Mouse (Mus musculus): ENCODE measurements at regions not wholly inside any gene's neighbourhood (a gene's known extent, or its start where the extent isn't known, plus 50 kb on each side); places are given as distances from the start of the nearest gene placed in this dataset.
A peak's percentile ranks its signal among the peaks of the same experiment; 100 is the strongest.

DNA sequence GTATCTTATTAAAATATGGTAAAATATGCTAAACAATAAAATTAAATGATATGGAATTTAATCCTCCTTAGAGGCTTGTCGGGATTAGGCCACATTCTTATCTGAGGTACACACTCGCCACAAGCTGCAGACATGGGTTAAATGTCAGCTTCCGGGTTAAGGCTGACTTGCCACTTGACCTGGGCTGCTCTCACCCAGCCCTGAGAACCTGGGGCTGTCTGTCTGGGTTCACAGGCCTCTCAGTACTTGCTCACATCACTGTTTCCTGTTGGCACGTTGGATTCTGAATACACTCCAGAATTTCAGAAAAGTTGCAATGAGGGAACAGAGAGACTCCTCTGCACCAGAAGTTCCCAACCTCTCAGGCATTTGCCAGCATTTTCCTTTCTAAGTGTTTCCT, 465.9 kb downstream of the Ccdc171 start:
- WGBS = 14% methylated on average over 4 of the region's 4 CpGs

GRCm38 (mm10) chr4:83997079-83997478, 471.7 kb downstream of the Ccdc171 start:
- Histone ChIP-seq H3K9me3 (ENCODE audit: control insufficient read depth, low read length) (no peaks in the 10 kb centered on the region), H3K27ac (ENCODE audit: low read depth, low read length) (no peak overlapping the region), H3K27me3 (replicated peaks; ENCODE audit: control insufficient read depth, insufficient read depth, low read length) (no peaks in the 10 kb centered on the region), H3K9ac (ENCODE audit: low read depth, low read length) (no peak overlapping the region), H3K36me3 (ENCODE audit: control insufficient read depth, insufficient read depth, low read length) (no peaks in the 10 kb centered on the region), H3K4me3 (ENCODE audit: low read depth, low read length) (no peak overlapping the region), H3K4me1 (replicated peaks; ENCODE audit: control insufficient read depth, insufficient read depth, low read length) (no peaks in the 10 kb centered on the region), H3K4me2 (no peak overlapping the region)
- DNase-seq (ENCODE audit: low spot score) (no peak), ATAC-seq (replicated peaks; ENCODE audit: low FRiP score) (no peak)
- WGBS = 44% methylated on average over 4 of the region's 4 CpGs

More for the DNA sequence above, 465.9 kb downstream of the Ccdc171 start:
- no peak overlapping the region for H3K4me2 ChIP-seq
- H3K9me3 ChIP-seq (ENCODE audit: control insufficient read depth, low read length) = no peaks in the 10 kb centered on the region
- H3K9ac ChIP-seq (ENCODE audit: low read depth, low read length) = no peak overlapping the region
- H3K4me1 ChIP-seq (replicated peaks; ENCODE audit: control insufficient read depth, insufficient read depth, low read length) = no peaks in the 10 kb centered on the region
- no peaks in the 10 kb centered on the region for H3K36me3 ChIP-seq (ENCODE audit: control insufficient read depth, insufficient read depth, low read length)
- ATAC-seq (replicated peaks; ENCODE audit: low FRiP score) (0 out of 2 replicates have a peak, but pooled peaks have one; percentile 51), DNase-seq (ENCODE audit: low spot score) (no peak)
- H3K27me3 ChIP-seq (replicated peaks; ENCODE audit: control insufficient read depth, insufficient read depth, low read length) = no peaks in the 10 kb centered on the region
- no peak overlapping the region for H3K27ac ChIP-seq (ENCODE audit: low read depth, low read length)
- no peak overlapping the region for H3K4me3 ChIP-seq (ENCODE audit: low read depth, low read length)

- ATAC-seq (replicated peaks; ENCODE audit: low FRiP score) (no peak), DNase-seq (ENCODE audit: low spot score) (no peak)
- H3K4me1 ChIP-seq (replicated peaks; ENCODE audit: control insufficient read depth, insufficient read depth, low read length) = no peaks in the 10 kb centered on the region
- no peaks in the 10 kb centered on the region for H3K27me3 ChIP-seq (replicated peaks; ENCODE audit: control insufficient read depth, insufficient read depth, low read length)
- no peak overlapping the region for H3K9ac ChIP-seq (ENCODE audit: low read depth, low read length)
- WGBS = 77% methylated on average over 7 of the region's 7 CpGs
- no peak overlapping the region for H3K4me2 ChIP-seq
- no peak overlapping the region for H3K27ac ChIP-seq (ENCODE audit: low read depth, low read length)
- no peaks in the 10 kb centered on the region for H3K36me3 ChIP-seq (ENCODE audit: control insufficient read depth, insufficient read depth, low read length)
- H3K4me3 ChIP-seq (ENCODE audit: low read depth, low read length) = no peak overlapping the region
- H3K9me3 ChIP-seq (ENCODE audit: control insufficient read depth, low read length) = no peaks in the 10 kb centered on the region
These were observed 476.3 kb downstream of the Ccdc171 start for GRCm38 (mm10) chr4:84001645-84002044.

GRCm38 (mm10) chr4:84004055-84004778, 478.9 kb downstream of the Ccdc171 start:
- Histone ChIP-seq H3K9ac (ENCODE audit: low read depth, low read length) (no peak overlapping the region), H3K36me3 (ENCODE audit: control insufficient read depth, insufficient read depth, low read length) (no peaks in the 10 kb centered on the region), H3K27ac (ENCODE audit: low read depth, low read length) (no peak overlapping the region), H3K4me1 (replicated peaks; ENCODE audit: control insufficient read depth, insufficient read depth, low read length) (no peaks in the 10 kb centered on the region), H3K4me3 (ENCODE audit: low read depth, low read length) (no peak overlapping the region), H3K27me3 (replicated peaks; ENCODE audit: control insufficient read depth, insufficient read depth, low read length) (no peaks in the 10 kb centered on the region), H3K4me2 (no peak overlapping the region), H3K9me3 (ENCODE audit: control insufficient read depth, low read length) (no peaks in the 10 kb centered on the region)
- no peak for ATAC-seq (replicated peaks; ENCODE audit: low FRiP score)
- no peak for DNase-seq (ENCODE audit: low spot score)
- 64% methylated on average over 7 of the region's 7 CpGs for WGBS

DNA sequence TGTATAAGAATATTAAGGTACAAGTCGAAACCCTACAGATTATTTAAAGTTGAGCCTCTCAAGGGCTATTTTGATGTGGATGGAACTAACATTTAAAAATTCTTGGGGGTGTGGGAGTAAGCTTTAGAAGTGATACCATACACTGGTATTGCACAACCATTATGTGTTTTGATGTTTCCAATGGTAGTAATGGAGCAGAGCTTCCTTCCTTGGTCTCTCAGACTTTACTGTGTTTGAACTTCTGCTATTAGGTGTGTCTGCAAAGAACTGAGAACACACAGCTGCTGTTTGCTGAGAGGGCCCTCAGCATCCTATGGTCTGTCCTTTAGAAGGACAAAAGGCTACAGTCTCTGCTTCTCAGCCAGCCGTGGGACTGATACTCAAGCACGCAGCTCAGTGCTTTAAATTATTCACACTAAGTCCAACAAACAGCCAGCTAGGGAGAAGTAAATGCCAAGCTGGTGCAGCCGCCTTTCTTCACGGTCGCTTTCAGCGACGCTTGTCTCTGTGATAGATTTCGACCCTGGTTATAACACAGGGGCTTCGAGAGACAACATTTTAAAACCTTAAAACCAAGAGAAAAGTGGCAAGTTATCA, 479.5 kb downstream of the Ccdc171 start:
- no peak overlapping the region for H3K4me2 ChIP-seq
- H3K9me3 ChIP-seq (ENCODE audit: control insufficient read depth, low read length) = no peaks in the 10 kb centered on the region
- ATAC-seq (replicated peaks; ENCODE audit: low FRiP score) (no peak), DNase-seq (ENCODE audit: low spot score) (no peak)
- no peaks in the 10 kb centered on the region for H3K36me3 ChIP-seq (ENCODE audit: control insufficient read depth, insufficient read depth, low read length)
- no peak overlapping the region for H3K4me3 ChIP-seq (ENCODE audit: low read depth, low read length)
- no peaks in the 10 kb centered on the region for H3K4me1 ChIP-seq (replicated peaks; ENCODE audit: control insufficient read depth, insufficient read depth, low read length)
- no peaks in the 10 kb centered on the region for H3K27me3 ChIP-seq (replicated peaks; ENCODE audit: control insufficient read depth, insufficient read depth, low read length)
- no peak overlapping the region for H3K9ac ChIP-seq (ENCODE audit: low read depth, low read length)
- H3K27ac ChIP-seq (ENCODE audit: low read depth, low read length) = no peak overlapping the region
- 80% methylated on average over 10 of the region's 10 CpGs for WGBS

DNA sequence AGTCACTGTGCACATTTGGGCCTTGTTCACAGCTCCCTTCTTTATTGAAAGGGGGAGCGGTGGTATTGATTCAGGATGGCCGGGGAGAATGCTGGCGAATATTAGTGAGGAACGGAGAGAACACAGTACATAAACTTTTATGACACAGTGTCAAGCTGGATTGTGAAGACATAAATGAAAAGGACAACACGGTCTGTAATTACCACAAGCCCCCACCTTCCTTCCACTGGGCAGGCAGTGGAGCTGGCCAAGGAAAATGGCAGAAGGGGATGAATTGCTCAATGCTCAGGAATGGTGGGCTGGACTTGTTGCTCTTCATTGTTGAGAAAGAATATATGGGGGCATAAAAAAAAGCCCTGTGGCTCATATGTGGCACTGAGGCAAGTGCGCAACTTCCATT, 486.6 kb downstream of the Ccdc171 start:
- H3K27ac ChIP-seq (ENCODE audit: low read depth, low read length) = no peak overlapping the region
- H3K9me3 ChIP-seq (ENCODE audit: control insufficient read depth, low read length) = no peaks in the 10 kb centered on the region
- DNase-seq (ENCODE audit: low spot score) (no peak), ATAC-seq (replicated peaks; ENCODE audit: low FRiP score) (no peak)
- no peaks in the 10 kb centered on the region for H3K4me1 ChIP-seq (replicated peaks; ENCODE audit: control insufficient read depth, insufficient read depth, low read length)
- H3K4me2 ChIP-seq = no peak overlapping the region
- WGBS = 89% methylated on average over 6 of the region's 6 CpGs
- no peaks in the 10 kb centered on the region for H3K36me3 ChIP-seq (ENCODE audit: control insufficient read depth, insufficient read depth, low read length)
- no peak overlapping the region for H3K9ac ChIP-seq (ENCODE audit: low read depth, low read length)
- H3K27me3 ChIP-seq (replicated peaks; ENCODE audit: control insufficient read depth, insufficient read depth, low read length) = no peaks in the 10 kb centered on the region
- no peak overlapping the region for H3K4me3 ChIP-seq (ENCODE audit: low read depth, low read length)

DNA sequence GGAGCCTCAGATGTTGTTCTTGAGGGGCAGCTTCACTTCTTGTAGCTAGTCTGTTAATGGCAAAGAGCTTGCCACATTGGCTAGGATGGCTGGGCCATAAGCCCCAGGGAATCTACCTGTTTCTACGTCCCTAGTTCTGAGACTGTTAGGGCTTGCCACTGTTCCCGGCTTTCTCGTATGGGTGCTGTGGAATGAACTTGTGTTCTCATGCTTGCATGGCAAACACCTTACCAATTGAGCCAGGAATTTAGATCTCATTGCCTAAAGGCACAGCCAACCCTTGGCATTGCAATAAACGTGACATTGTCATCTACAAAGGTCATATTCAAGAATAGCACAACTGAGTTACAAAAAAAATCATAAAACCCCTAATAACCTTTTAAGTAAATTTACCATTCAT, 489.8 kb downstream of the Ccdc171 start:
- Histone ChIP-seq H3K4me2 (no peak overlapping the region), H3K9me3 (ENCODE audit: control insufficient read depth, low read length) (no peaks in the 10 kb centered on the region), H3K27ac (ENCODE audit: low read depth, low read length) (no peak overlapping the region), H3K27me3 (replicated peaks; ENCODE audit: control insufficient read depth, insufficient read depth, low read length) (no peaks in the 10 kb centered on the region), H3K36me3 (ENCODE audit: control insufficient read depth, insufficient read depth, low read length) (no peaks in the 10 kb centered on the region), H3K4me3 (ENCODE audit: low read depth, low read length) (no peak overlapping the region), H3K9ac (ENCODE audit: low read depth, low read length) (no peak overlapping the region), H3K4me1 (replicated peaks; ENCODE audit: control insufficient read depth, insufficient read depth, low read length) (no peaks in the 10 kb centered on the region)
- ATAC-seq (replicated peaks; ENCODE audit: low FRiP score) (no peak), DNase-seq (ENCODE audit: low spot score) (no peak)
- 84% methylated on average over 4 of the region's 4 CpGs for WGBS

- WGBS = 77% methylated on average over 8 of the region's 8 CpGs
- ATAC-seq (replicated peaks; ENCODE audit: low FRiP score) (no peak), DNase-seq (ENCODE audit: low spot score) (no peak)
- H3K27ac ChIP-seq (ENCODE audit: low read depth, low read length) = no peak overlapping the region
- H3K9ac ChIP-seq (ENCODE audit: low read depth, low read length) = no peak overlapping the region
- no peaks in the 10 kb centered on the region for H3K27me3 ChIP-seq (replicated peaks; ENCODE audit: control insufficient read depth, insufficient read depth, low read length)
- H3K9me3 ChIP-seq (ENCODE audit: control insufficient read depth, low read length) = no peaks in the 10 kb centered on the region
- H3K36me3 ChIP-seq (ENCODE audit: control insufficient read depth, insufficient read depth, low read length) = no peaks in the 10 kb centered on the region
- H3K4me3 ChIP-seq (ENCODE audit: low read depth, low read length) = no peak overlapping the region
- H3K4me2 ChIP-seq = no peak overlapping the region
- H3K4me1 ChIP-seq (replicated peaks; ENCODE audit: control insufficient read depth, insufficient read depth, low read length) = no peaks in the 10 kb centered on the region
These were observed 490.3 kb downstream of the Ccdc171 start for GRCm38 (mm10) chr4:84015552-84016169.

GRCm38 (mm10) chr4:84018135-84018534, 492.8 kb downstream of the Ccdc171 start:
- Histone ChIP-seq H3K9me3 (ENCODE audit: control insufficient read depth, low read length) (no peaks in the 10 kb centered on the region), H3K36me3 (ENCODE audit: control insufficient read depth, insufficient read depth, low read length) (no peaks in the 10 kb centered on the region), H3K4me1 (replicated peaks; ENCODE audit: control insufficient read depth, insufficient read depth, low read length) (no peaks in the 10 kb centered on the region), H3K4me3 (ENCODE audit: low read depth, low read length) (no peak overlapping the region), H3K9ac (ENCODE audit: low read depth, low read length) (no peak overlapping the region), H3K27ac (ENCODE audit: low read depth, low read length) (no peak overlapping the region), H3K27me3 (replicated peaks; ENCODE audit: control insufficient read depth, insufficient read depth, low read length) (no peaks in the 10 kb centered on the region), H3K4me2 (no peak overlapping the region)
- no peak for DNase-seq (ENCODE audit: low spot score)
- 65% methylated on average over 7 of the region's 7 CpGs for WGBS
- no peak for ATAC-seq (replicated peaks; ENCODE audit: low FRiP score)

Measured in liver, embryonic 11.5 days (tissue).